14 mouse cellular contexts compared by ENCODE assay signal in the genomic region with DNA sequence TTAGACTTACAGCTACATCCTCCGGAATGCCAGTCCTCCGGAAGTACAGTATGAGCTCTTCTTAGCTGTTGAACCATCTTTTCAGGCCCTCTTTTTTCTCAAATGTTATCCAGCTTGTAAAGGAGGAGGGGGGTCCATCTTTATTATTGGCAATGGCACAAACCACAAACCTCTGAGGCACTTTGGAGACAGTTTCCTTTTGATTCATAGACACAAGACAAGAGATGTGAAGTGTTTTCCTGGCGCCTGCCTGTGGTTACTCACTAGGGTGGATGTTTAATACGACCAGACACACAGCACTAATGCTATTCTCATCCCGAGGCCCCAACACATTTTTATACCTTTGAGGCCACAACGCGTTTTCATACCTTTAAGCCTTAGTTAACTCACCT. TPM values are rescaled to one million over a fixed set of nuclear protein-coding genes. Genes with fewer than 3 reads are reported as not detected.
DNase-seq lines count a peak whose midpoint lies in the region; ATAC-seq lines count a peak whose summit lies in the region.
"Had no signal": no experiment of that assay in that cellular context is flagged by ENCODE, and none has a peak within 500 bp of the region (broad histone marks: within the 10 kb centered on the region; RNA-seq: fewer than 3 reads in every experiment).

No protein-coding gene starts in this region.

- no peaks in the 10 kb centered on the region for H3K36me3 ChIP-seq in kidney, embryonic 14.5 days (ENCODE audit: control insufficient read depth, insufficient read depth, low read length)
- no peaks in the 10 kb centered on the region for H3K36me3 ChIP-seq in embryonic facial prominence, embryonic 13.5 days
- no peaks in the 10 kb centered on the region for H3K36me3 ChIP-seq in liver, embryonic 15.5 days (replicated peaks)
- H3K36me3 ChIP-seq in hindbrain, embryonic 10.5 days, result no peaks in the 10 kb centered on the region
- H3K36me3 ChIP-seq: hindbrain, embryonic 13.5 days; midbrain, embryonic 15.5 days had no signal

- H3K4me3 ChIP-seq in kidney, embryonic 14.5 days (ENCODE audit: low read length), result no peak overlapping the region
- no peak overlapping the region for H3K4me3 ChIP-seq in embryonic facial prominence, embryonic 13.5 days
- H3K4me3 ChIP-seq in liver, embryonic 15.5 days (replicated peaks), result no peak overlapping the region
- H3K4me3 ChIP-seq in hindbrain, embryonic 10.5 days, result no peak overlapping the region
- H3K4me3 ChIP-seq: hindbrain, embryonic 13.5 days; midbrain, embryonic 15.5 days had no signal

- ATAC-seq in kidney, embryonic 14.5 days (ENCODE audit: low FRiP score, low TSS enrichment), result no peak
- no peak for ATAC-seq in embryonic facial prominence, embryonic 13.5 days (ENCODE audit: insufficient number of reproducible peaks, insufficient read depth, low FRiP score, low TSS enrichment, low read depth)
- ATAC-seq in liver, embryonic 15.5 days (ENCODE audit: insufficient read depth), result no peak
- ATAC-seq: activated CD4-positive, CD25-positive, alpha-beta regulatory T cell, adult 4 months; midbrain, embryonic 15.5 days had no signal

- H3K4me2 ChIP-seq in kidney, embryonic 14.5 days (replicated peaks; ENCODE audit: low read depth, low read length), result no peak overlapping the region
- no peak overlapping the region for H3K4me2 ChIP-seq in embryonic facial prominence, embryonic 13.5 days
- peak overlapping the region; percentile 21; the same call in 1 of the 2 replicates for H3K4me2 ChIP-seq in liver, embryonic 15.5 days
- H3K4me2 ChIP-seq: hindbrain, embryonic 13.5 days; midbrain, embryonic 15.5 days had no signal

- H3K9me3 ChIP-seq in kidney, embryonic 14.5 days (ENCODE audit: control insufficient read depth, low read length), result no peaks in the 10 kb centered on the region
- no peaks in the 10 kb centered on the region for H3K9me3 ChIP-seq in embryonic facial prominence, embryonic 13.5 days
- no peaks in the 10 kb centered on the region for H3K9me3 ChIP-seq in liver, embryonic 15.5 days (replicated peaks)
- no peaks in the 10 kb centered on the region for H3K9me3 ChIP-seq in hindbrain, embryonic 10.5 days
- H3K9me3 ChIP-seq: hindbrain, embryonic 13.5 days; midbrain, embryonic 15.5 days had no signal

- no peak for DNase-seq in kidney, postnatal 4 days
- peak; percentile 6 for DNase-seq in A20 (ENCODE audit: low read depth, low spot score)
- DNase-seq in hindbrain, embryonic 10.5 days (ENCODE audit: low spot score), result no peak
- no peak for DNase-seq in cerebellum, postnatal 10 days
- DNase-seq: cerebellum, adult 2 months; right cerebral cortex, adult 18-20 months; thymus, postnatal 25 days had no signal

- H3K27ac ChIP-seq in kidney, embryonic 14.5 days (ENCODE audit: low read depth, low read length), result peak overlapping the region; percentile 92
- peak overlapping the region; percentile 22 for H3K27ac ChIP-seq in embryonic facial prominence, embryonic 13.5 days
- no peak overlapping the region for H3K27ac ChIP-seq in liver, embryonic 15.5 days (replicated peaks)
- H3K27ac ChIP-seq in hindbrain, embryonic 10.5 days, result no peak overlapping the region
- H3K27ac ChIP-seq: hindbrain, embryonic 13.5 days; macrophage; midbrain, embryonic 15.5 days had no signal

- H3K4me1 ChIP-seq in kidney, embryonic 14.5 days (ENCODE audit: control insufficient read depth, insufficient read depth, low read length), result peaks cover 18% of the 10 kb centered on the region
- H3K4me1 ChIP-seq in embryonic facial prominence, embryonic 13.5 days, result peaks cover 33% of the 10 kb centered on the region
- peaks cover 19% of the 10 kb centered on the region for H3K4me1 ChIP-seq in liver, embryonic 15.5 days (replicated peaks)
- peaks cover 9% of the 10 kb centered on the region for H3K4me1 ChIP-seq in hindbrain, embryonic 10.5 days (replicated peaks)
- H3K4me1 ChIP-seq: hindbrain, embryonic 13.5 days had no signal

- 60% methylated on average over 7 of the region's 7 CpGs for WGBS in kidney, embryonic 14.5 days
- WGBS in embryonic facial prominence, embryonic 13.5 days, result 58% methylated on average over 7 of the region's 7 CpGs
- 33% methylated on average over 7 of the region's 7 CpGs for WGBS in liver, embryonic 15.5 days (ENCODE audit: insufficient replicate concordance)
- whole genome bisulfite sequencing in hindbrain, embryonic 10.5 days, result 71% methylated on average over 7 of the region's 7 CpGs

- no peak overlapping the region for H3K9ac ChIP-seq in kidney, embryonic 14.5 days (ENCODE audit: low read depth, low read length)
- H3K9ac ChIP-seq in embryonic facial prominence, embryonic 13.5 days, result no peak overlapping the region
- H3K9ac ChIP-seq in liver, embryonic 15.5 days, result no peak overlapping the region
- H3K9ac ChIP-seq: hindbrain, embryonic 13.5 days; midbrain, embryonic 15.5 days had no signal

- H3K27me3 ChIP-seq in kidney, embryonic 14.5 days (ENCODE audit: control insufficient read depth, insufficient read depth, low read length), result no peaks in the 10 kb centered on the region
- H3K27me3 ChIP-seq in embryonic facial prominence, embryonic 13.5 days, result no peaks in the 10 kb centered on the region
- H3K27me3 ChIP-seq in liver, embryonic 15.5 days, result no peaks in the 10 kb centered on the region
- no peaks in the 10 kb centered on the region for H3K27me3 ChIP-seq in hindbrain, embryonic 10.5 days (ENCODE audit: insufficient read depth, poor library complexity, severe bottlenecking)
- H3K27me3 ChIP-seq: hindbrain, embryonic 13.5 days; midbrain, embryonic 15.5 days had no signal

RNA-seq across cellular contexts. Expression of a gene that starts 28.1 kb away (rescaled TPM):
- 395 and 422 TPM in 2 replicates for polyA plus RNA-seq in kidney, embryonic 14.5 days (2014; fragmentation: Nextera tagmentation; extraction: Ambion mirVana)
- polyA plus RNA-seq in embryonic facial prominence, embryonic 13.5 days (2015; fragmentation: Nextera tagmentation; extraction: Ambion mirVana), result 818 and 902 TPM in 2 replicates
- polyA plus RNA-seq in liver, embryonic 15.5 days (2015; fragmentation: Nextera tagmentation; extraction: Ambion mirVana), result 117 and 136 TPM in 2 replicates
- 293 and 315 TPM in 2 replicates for polyA plus RNA-seq in hindbrain, embryonic 10.5 days (2016; fragmentation: Nextera tagmentation; extraction: Ambion mirVana)

Comparison
In these comparisons a context has a peak if more than half of its experiments do, and no peak if none do; other contexts are left out.
1. H3K27ac ChIP-seq: peak in kidney, embryonic 14.5 days (single experiment) and embryonic facial prominence, embryonic 13.5 days (single experiment); none in liver, embryonic 15.5 days (single experiment) and hindbrain, embryonic 10.5 days (single experiment).